8 mouse cellular contexts compared by ENCODE assay signal in the genomic region with DNA sequence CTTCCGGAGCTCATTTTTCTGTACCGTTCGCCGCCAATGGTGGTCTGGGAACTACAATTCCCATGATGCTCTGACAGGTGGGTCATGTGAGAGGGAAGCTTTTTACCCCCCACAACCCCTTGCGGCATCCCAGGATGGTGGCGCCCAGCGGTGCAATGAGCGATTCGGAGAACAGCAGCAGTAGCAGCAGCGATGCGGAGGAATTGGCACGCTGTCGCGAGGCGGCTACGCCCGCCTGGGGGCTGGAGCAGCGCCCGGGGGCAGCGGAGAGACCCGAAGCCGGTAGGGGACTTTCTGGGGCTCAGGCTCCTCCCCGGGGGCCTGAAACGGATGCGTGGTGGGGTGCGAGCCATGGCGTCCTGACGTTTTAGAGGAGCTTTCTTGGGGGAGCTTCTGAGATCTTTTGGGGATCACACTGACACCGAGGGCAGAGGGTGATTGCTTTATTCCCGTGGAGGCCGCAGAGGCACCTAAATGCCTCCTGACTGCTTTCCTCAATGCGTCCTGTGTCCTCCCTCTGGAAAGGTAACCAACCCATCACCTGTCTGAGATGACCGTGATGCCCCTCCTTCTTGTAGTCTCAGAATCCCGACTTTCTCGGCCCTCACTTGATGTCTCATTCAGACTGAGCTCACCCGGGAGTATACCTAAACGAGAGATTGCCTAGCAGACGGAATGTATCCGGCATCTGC. TPM values are rescaled to one million over a fixed set of nuclear protein-coding genes. Genes with fewer than 3 reads are reported as not detected.
DNase-seq lines count a peak whose midpoint lies in the region; ATAC-seq and TF ChIP-seq lines count a peak whose summit lies in the region.

A gene (plus strand): TSS at position 85 of the 692 bp plus-strand sequence.

- H3K9ac ChIP-seq in forebrain, embryonic 13.5 days, result peak within 1 kb of the TSS; percentile 93
- H3K9ac ChIP-seq in liver, postnatal 0 days (replicated peaks), result peak within 1 kb of the TSS; percentile 88
- peak within 1 kb of the TSS; percentile 92 for H3K9ac ChIP-seq in neural tube, embryonic 14.5 days (replicated peaks; ENCODE audit: low read depth, low read length)

- no peaks in the 10 kb centered on the region; the same call in 1 of the 2 replicates for H3K9me3 ChIP-seq in forebrain, embryonic 13.5 days (replicated peaks)
- H3K9me3 ChIP-seq in liver, postnatal 0 days (ENCODE audit: low read length), result no peaks in the 10 kb centered on the region
- H3K9me3 ChIP-seq in neural tube, embryonic 14.5 days (ENCODE audit: control insufficient read depth, low read length), result no peaks in the 10 kb centered on the region

- H3K27ac ChIP-seq in forebrain, embryonic 13.5 days, result peak within 1 kb of the TSS; percentile 92
- H3K27ac ChIP-seq in liver, postnatal 0 days (ENCODE audit: low read depth), result peak within 1 kb of the TSS; percentile 77
- H3K27ac ChIP-seq in neural tube, embryonic 14.5 days (ENCODE audit: low read depth, low read length), result peak within 1 kb of the TSS; percentile 90

- peak within 1 kb of the TSS; percentile 89 for H3K4me3 ChIP-seq in forebrain, embryonic 13.5 days
- peak within 1 kb of the TSS; percentile 84 for H3K4me3 ChIP-seq in liver, postnatal 0 days (ENCODE audit: low read depth, low read length)
- peak within 1 kb of the TSS; percentile 88 for H3K4me3 ChIP-seq in neural tube, embryonic 14.5 days (ENCODE audit: low read depth, low read length)

- DNase-seq in ES-CJ7 (ENCODE audit: low read depth, low spot score), result peak; percentile 93
- peak; percentile 88 to 92 for DNase-seq in heart, postnatal 10 days
- DNase-seq in large intestine, adult 2 months (ENCODE audit: low read depth, low spot score), result peak; percentile 74
- peak; percentile 87 for DNase-seq in liver, postnatal 0 days
- peak; percentile 86 for DNase-seq in testis, postnatal 10 days (ENCODE audit: low spot score)

- no peaks in the 10 kb centered on the region for H3K27me3 ChIP-seq in forebrain, embryonic 13.5 days
- H3K27me3 ChIP-seq in liver, postnatal 0 days (ENCODE audit: insufficient read depth, low read length), result no peaks in the 10 kb centered on the region
- no peaks in the 10 kb centered on the region for H3K27me3 ChIP-seq in neural tube, embryonic 14.5 days (ENCODE audit: control insufficient read depth, insufficient read depth, low read length)

- WGBS in forebrain, embryonic 13.5 days, result 1% methylated on average over 39 of the region's 39 CpGs
- WGBS in large intestine, adult 2 months, result under 1% methylated on average over 39 of the region's 39 CpGs
- 1% methylated on average over 39 of the region's 39 CpGs for WGBS in liver, postnatal 0 days (ENCODE audit: insufficient replicate concordance)
- under 1% methylated on average over 39 of the region's 39 CpGs for WGBS in neural tube, embryonic 14.5 days

- H3K4me2 ChIP-seq in forebrain, embryonic 13.5 days, result peak within 1 kb of the TSS; percentile 82
- H3K4me2 ChIP-seq in liver, postnatal 0 days (ENCODE audit: low read depth, low read length), result peak within 1 kb of the TSS; percentile 86
- H3K4me2 ChIP-seq in neural tube, embryonic 14.5 days (ENCODE audit: low read depth, low read length), result peak within 1 kb of the TSS; percentile 76

- H3K36me3 ChIP-seq in forebrain, embryonic 13.5 days (ENCODE audit: poor library complexity, severe bottlenecking), result peaks cover 18% of the 10 kb centered on the region
- peaks cover 13% of the 10 kb centered on the region for H3K36me3 ChIP-seq in liver, postnatal 0 days (replicated peaks; ENCODE audit: insufficient read depth, low read length)
- H3K36me3 ChIP-seq in neural tube, embryonic 14.5 days (ENCODE audit: control insufficient read depth, insufficient read depth, low read length), result peaks cover 16% of the 10 kb centered on the region

- peaks cover 9% of the 10 kb centered on the region for H3K4me1 ChIP-seq in forebrain, embryonic 13.5 days
- peaks cover 7% of the 10 kb centered on the region; the same call in 1 of the 2 replicates for H3K4me1 ChIP-seq in liver, postnatal 0 days (ENCODE audit: insufficient read depth)
- peaks cover 8% of the 10 kb centered on the region; the same call in 1 of the 2 replicates for H3K4me1 ChIP-seq in neural tube, embryonic 14.5 days (ENCODE audit: control insufficient read depth, insufficient read depth, low read length)

- ATAC-seq in cerebellum, adult (ENCODE audit: insufficient number of reproducible peaks, low FRiP score, low TSS enrichment), result peak; percentile 92; the same call in 1 of the 2 replicates
- ATAC-seq in forebrain, embryonic 13.5 days, result peak; percentile 98
- ATAC-seq in liver, postnatal 0 days, result peak; percentile 94
- ATAC-seq in neural tube, embryonic 14.5 days (ENCODE audit: low read depth), result peak; percentile 94

- peak; percentile 39 for TF ChIP-seq CTCF in liver, postnatal 0 days (IDR thresholded peaks at IDR 0.05; ENCODE audit: low read depth)

- no peak for TF ChIP-seq EP300 in liver, postnatal 0 days (IDR thresholded peaks at IDR 0.05; ENCODE audit: low read depth)

- intact Hi-C loops in heart, postnatal 10 days (cut with DNase I), result no loop called here

RNA-seq across cellular contexts. Expression of the gene that starts here (rescaled TPM):
- polyA plus RNA-seq in forebrain, embryonic 13.5 days (2015; fragmentation: Nextera tagmentation; extraction: Ambion mirVana), result 77.5 and 85.3 TPM in 2 replicates
- total RNA-seq in heart, postnatal 10 days (2021), result 10 to 100 TPM; 27.1 to 30.3 TPM
- polyA plus RNA-seq in large intestine, adult 2 months (2012; rRNA removed), result 13.7 and 19.4 TPM in 2 replicates
- polyA plus RNA-seq in liver, postnatal 0 days (2015; fragmentation: Nextera tagmentation; extraction: Ambion mirVana), result 10.4 and 15.3 TPM in 2 replicates
- polyA plus RNA-seq in neural tube, embryonic 14.5 days (2014; fragmentation: Nextera tagmentation; extraction: Ambion mirVana), result 125 and 139 TPM in 2 replicates

Comparison
In these comparisons a context has a peak if more than half of its experiments do, and no peak if none do; other contexts are left out.
1. Peak in every context shown above with its lines: DNase-seq, ATAC-seq, H3K4me3 ChIP-seq and H3K27ac ChIP-seq.